Mouse (Mus musculus): ENCODE data around the gene Ctbp2. TPM values are rescaled to one million over a fixed set of nuclear protein-coding genes. Genes with fewer than 3 reads are reported as not detected.

The Ctbp2 gene
- 38.3 and 45.4 TPM in 2 replicates for total RNA-seq (2017)

DNA sequence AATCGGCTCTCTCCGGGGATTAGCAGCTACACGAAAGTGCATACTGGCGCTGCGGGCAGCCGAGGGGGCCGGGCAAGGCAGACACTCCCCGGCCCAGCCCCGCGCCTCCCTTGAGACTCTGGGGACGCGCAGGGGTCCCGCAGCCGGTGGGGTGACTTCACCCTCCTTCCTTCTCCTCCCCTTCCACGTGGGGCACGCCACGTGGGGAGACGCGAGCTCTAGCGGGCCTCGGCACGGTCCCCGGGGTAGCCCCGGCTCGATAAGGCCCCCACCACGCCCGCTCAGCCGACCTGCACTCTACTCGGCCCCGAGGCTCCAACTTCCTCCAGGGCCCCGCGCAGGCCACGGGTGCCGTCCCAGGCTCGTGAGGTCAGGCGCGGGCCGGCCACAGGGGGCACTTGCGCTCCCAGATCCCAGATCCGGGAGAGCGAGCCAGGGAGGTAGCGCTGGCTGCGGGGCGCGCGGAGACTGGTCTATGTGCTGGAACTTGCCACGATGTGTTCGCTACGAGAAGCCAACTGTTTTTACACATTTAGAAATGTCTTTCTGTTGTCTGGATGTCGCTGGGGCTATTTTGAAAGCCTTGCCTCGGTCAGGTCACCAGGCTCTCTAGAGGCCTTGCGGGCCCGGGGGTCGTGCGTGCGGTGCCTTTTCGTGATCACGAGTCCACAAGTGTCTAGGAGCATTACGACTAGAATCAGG lies at the start of gene Ctbp2:
Gene Ctbp2 (minus strand): TSS at position 356 of the 702 bp plus-strand sequence.
- ATAC-seq (replicated peaks in 1 of 2; ENCODE audit: insufficient read depth in 1 of 2, low FRiP score in 2 of 2, low TSS enrichment in 1 of 2, low read depth in 1 of 2, poor library complexity in 2 of 2, severe bottlenecking in 2 of 2) = peak; percentile 76 to 84

DNA sequence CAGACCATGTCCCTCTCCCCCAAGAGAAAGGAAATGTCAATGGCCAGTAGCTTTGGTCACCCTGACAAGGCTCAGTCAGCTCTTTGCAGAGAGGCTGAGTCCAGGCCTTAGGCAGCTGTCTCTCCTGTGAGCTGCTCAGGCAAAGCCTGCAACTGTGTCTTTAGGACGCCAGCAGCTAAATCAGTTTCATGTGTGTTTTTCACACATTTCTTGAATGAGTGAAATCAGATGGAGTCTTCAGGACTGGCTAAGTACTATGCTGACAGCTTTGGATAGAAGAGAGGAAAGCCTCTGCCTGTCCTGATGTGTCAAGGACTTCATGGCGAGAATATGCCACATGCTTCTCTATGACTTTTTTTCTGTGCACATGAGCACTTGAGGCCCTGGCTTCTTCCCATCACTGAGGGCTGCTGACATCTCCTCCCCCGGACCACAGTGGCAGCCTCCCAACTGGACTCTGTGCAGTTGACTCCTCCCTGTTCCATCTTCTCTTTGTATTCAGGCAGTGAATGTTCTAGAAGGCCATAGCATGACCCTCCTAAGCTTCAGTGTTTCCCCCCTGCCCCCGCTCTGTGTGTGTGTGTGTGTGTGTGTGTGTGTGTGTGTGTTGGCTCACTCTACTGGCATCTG lies 47.4 kb upstream of the Ctbp2 start:
- no peak for ATAC-seq (replicated peaks in 1 of 2; ENCODE audit: insufficient read depth in 1 of 2, low FRiP score in 2 of 2, low TSS enrichment in 1 of 2, low read depth in 1 of 2, poor library complexity in 2 of 2, severe bottlenecking in 2 of 2)

DNA sequence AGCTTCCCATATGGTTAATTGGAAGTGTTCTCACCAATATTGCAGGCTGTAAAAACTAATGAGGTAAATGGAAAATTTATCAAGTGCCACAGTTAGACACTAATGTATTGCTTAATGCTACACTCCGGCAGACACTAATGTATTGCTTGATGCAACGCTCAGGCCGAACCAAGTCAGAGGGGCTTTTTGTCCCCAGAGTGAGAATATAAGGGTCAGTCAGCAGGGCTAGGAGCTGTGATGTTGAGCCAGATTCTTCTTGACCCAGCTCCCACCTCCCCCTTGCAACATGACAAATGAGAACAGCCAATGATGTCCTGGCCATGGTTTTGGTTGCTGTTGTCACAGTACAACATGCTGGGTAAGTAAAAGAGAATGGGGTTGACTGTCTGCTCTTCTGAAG lies 44.8 kb upstream of the Ctbp2 start:
- ATAC-seq (replicated peaks in 1 of 2; ENCODE audit: insufficient read depth in 1 of 2, low FRiP score in 2 of 2, low TSS enrichment in 1 of 2, low read depth in 1 of 2, poor library complexity in 2 of 2, severe bottlenecking in 2 of 2) = no peak

DNA sequence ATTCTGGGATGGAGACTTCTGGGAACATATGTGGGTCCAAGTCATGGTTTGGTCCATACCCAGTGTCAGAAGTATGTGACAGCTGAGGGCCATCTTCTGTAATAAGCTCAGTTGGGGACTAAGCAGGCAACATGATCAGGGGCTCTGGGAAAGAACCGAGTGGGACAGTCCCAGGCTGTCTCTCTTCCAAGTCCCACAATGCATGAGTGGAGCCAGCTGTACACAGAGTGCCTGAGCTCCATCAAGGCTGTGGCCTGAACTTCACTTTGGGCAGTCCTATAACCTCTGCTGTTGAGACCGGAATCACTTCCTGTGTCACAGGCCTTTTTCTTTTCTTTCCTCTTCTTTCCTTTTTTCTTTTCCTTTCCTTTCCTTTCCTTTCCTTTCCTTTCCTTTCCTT lies 43.7 kb upstream of the Ctbp2 start:
- ATAC-seq (replicated peaks in 1 of 2; ENCODE audit: insufficient read depth in 1 of 2, low FRiP score in 2 of 2, low TSS enrichment in 1 of 2, low read depth in 1 of 2, poor library complexity in 2 of 2, severe bottlenecking in 2 of 2) = no peak

DNA sequence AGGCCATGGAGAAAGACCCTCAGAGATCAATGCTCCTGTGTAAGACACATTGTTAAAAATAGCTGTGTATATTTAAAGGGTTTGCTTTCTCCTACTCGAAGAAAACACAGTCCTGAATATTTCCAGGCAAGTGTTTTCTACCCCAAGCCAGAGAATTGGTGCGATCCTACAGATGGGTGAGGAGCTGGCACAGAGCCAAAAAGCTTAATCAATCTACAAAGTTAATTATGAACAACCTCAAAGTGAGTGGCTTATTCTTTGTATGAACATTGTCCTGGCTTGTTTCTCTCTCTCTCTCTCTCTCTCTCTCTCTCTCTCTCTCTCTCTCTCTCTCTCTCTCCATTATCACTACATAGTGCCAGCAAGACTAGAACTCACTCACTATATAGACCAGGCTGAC lies 40.6 kb upstream of the Ctbp2 start:
- ATAC-seq (replicated peaks in 1 of 2; ENCODE audit: insufficient read depth in 1 of 2, low FRiP score in 2 of 2, low TSS enrichment in 1 of 2, low read depth in 1 of 2, poor library complexity in 2 of 2, severe bottlenecking in 2 of 2) = no peak

DNA sequence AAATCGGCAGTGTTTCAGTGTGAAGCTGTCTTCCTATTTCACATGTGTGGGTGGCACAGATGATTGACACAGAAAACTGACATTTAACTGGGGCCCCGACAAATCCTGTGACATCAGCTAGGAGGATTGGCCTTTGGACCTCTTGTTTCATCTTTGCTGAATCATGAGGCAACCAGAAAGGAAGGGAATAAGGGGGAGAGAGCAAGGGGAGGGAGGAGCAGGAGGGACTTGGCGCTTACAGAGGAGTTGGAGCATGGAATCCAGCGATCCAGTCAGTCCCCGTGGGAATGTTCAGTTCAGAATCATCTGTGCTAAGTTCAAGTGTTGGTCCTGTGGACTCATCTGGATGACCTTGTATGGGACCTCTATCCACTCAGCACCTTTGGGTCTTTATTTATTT lies 38.9 kb upstream of the Ctbp2 start:
- no peak for ATAC-seq (replicated peaks in 1 of 2; ENCODE audit: insufficient read depth in 1 of 2, low FRiP score in 2 of 2, low TSS enrichment in 1 of 2, low read depth in 1 of 2, poor library complexity in 2 of 2, severe bottlenecking in 2 of 2)

DNA sequence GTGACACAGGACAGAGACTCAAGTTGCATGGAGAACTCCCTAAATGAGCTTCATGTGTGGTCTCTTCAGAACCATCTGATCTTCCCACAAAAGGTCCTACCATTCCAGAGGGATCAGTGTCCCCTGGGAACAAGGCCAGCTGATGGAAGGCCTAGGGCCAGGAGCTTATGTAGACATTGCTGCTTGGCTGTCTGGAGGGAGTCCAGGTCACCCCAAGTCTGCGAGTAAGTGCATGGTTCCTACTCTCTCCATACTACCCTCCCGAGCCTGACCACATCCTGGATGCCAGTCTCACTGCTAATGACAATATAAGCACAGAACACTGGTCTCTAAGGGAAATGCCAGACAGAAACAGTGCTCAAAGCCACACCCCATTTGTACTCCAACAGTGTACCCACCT lies 38.0 kb upstream of the Ctbp2 start:
- ATAC-seq (replicated peaks in 1 of 2; ENCODE audit: insufficient read depth in 1 of 2, low FRiP score in 2 of 2, low TSS enrichment in 1 of 2, low read depth in 1 of 2, poor library complexity in 2 of 2, severe bottlenecking in 2 of 2) = no peak

DNA sequence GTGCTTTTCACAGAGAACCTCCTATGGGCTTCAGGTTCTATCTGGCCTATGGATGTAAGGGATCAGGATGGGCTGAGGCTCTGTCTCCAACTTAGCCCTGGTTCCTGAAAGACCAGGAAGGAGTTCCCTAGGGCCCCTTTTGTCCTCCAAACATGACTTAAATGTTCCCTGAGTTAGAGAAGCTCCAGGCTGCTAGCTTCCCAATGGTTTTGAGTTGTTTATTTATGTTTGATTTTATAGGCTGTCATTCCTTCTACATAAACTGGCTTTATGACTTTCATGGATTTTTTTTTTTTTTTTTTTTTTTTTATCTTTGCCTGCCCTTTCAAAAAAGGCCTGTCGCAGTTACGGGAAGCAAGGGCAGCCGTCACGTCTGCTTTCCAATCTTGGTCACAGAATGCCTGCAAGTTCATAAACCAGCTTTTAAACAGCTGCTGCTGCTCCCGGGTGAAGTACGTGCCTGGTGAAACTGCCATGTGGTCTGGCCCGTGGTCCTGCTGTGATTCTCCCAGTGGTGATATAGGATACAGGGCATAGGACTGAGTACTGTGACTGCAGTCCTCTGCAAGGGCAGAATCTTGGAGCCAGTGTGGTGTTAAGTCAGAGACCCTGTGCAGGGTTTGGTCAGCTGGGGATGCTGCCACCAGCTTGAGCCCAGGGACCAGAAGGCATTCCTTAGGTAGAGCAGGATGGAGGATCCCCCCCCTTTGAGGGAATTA lies 37.4 kb upstream of the Ctbp2 start:
- ATAC-seq (replicated peaks in 1 of 2; ENCODE audit: insufficient read depth in 1 of 2, low FRiP score in 2 of 2, low TSS enrichment in 1 of 2, low read depth in 1 of 2, poor library complexity in 2 of 2, severe bottlenecking in 2 of 2) = no peak

DNA sequence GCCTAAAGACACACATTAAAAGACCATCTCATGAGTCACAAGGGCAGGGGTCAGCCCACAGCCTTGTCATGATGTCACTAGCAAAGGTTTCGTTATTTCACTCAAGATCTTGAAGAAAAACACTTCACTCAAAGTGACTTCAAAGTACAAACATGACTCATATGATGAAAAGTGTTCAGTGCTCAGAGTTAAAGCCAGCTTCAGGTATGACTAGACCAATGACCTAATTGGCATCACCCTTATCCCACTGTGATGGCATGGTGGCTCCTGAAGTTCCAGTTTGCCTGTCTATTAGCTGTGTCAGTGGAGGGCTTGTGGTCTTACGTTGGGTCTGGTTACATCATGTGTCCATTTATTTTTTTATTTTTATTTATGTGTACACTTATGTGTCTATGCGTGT lies 35.4 kb upstream of the Ctbp2 start:
- ATAC-seq (replicated peaks in 1 of 2; ENCODE audit: insufficient read depth in 1 of 2, low FRiP score in 2 of 2, low TSS enrichment in 1 of 2, low read depth in 1 of 2, poor library complexity in 2 of 2, severe bottlenecking in 2 of 2) = no peak

DNA sequence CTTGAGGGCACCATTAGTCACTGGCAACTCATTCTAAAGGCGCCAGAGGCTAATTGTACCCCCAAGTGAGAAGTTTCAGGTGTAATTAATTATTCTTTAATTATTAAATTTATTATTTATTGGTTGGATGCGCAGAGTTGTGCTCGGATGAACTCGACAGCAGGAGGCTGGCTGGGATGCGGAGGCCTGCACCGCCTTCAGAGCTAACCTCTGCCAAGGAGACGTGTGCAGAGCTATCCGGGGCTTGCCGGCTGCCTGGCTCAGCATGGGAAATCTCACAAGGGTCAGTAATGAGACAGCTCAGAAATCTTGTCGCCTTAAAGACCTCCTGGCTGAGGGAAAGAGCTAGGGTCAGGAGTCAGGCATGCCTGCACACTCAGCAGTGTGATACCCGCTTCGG lies 31.5 kb upstream of the Ctbp2 start:
- ATAC-seq (replicated peaks in 1 of 2; ENCODE audit: insufficient read depth in 1 of 2, low FRiP score in 2 of 2, low TSS enrichment in 1 of 2, low read depth in 1 of 2, poor library complexity in 2 of 2, severe bottlenecking in 2 of 2) = no peak

DNA sequence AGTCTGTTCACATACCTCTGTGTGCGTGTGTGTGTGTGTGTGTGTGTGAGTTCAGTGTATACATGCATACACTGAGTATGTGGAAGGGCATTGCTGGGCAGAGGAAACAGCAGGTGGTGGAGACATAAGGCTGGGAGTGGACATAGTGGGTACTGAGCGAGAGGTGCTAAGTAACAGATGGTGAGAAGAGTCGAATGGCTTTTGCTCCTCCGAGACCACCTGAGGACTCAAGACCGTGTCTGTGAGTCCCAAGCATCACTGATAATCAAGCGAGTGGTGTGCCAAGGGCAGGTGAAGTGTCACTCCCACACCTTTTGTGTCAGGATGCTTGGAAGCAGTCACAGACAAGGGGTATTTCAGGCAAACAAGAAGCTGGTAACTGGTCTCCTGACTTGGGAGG lies 30.7 kb upstream of the Ctbp2 start:
- no peak for ATAC-seq (replicated peaks in 1 of 2; ENCODE audit: insufficient read depth in 1 of 2, low FRiP score in 2 of 2, low TSS enrichment in 1 of 2, low read depth in 1 of 2, poor library complexity in 2 of 2, severe bottlenecking in 2 of 2)

DNA sequence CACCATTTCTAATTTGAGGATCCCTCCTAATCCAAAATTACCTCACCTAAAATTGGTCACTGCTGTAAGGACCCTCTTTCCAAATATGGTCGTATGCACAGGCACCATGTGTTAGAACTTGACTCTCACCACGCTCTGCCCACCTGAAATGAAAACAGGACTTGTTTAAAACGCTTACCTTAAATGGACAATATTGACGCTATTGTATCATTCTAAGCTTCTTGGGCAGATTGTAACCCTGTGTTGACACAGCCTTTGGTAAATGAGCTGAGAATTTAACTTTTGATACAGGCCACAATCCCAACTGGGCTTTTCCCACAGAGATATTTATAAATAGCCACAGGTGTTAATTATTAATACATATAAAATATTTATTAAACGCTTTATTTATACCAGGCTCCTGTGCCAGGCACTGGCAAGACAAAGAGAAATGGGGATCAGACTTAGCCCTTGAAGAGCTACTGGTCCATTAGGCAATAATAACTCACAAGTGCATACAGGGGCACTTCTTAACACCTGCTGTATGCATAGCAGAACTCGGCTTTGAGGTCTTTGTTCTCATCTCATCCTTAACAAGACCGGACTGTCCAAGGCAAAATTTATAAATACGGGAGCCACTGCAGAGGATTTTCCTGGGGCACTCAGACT lies 15.7 kb upstream of the Ctbp2 start:
- ATAC-seq (replicated peaks in 1 of 2; ENCODE audit: insufficient read depth in 1 of 2, low FRiP score in 2 of 2, low TSS enrichment in 1 of 2, low read depth in 1 of 2, poor library complexity in 2 of 2, severe bottlenecking in 2 of 2) = no peak

DNA sequence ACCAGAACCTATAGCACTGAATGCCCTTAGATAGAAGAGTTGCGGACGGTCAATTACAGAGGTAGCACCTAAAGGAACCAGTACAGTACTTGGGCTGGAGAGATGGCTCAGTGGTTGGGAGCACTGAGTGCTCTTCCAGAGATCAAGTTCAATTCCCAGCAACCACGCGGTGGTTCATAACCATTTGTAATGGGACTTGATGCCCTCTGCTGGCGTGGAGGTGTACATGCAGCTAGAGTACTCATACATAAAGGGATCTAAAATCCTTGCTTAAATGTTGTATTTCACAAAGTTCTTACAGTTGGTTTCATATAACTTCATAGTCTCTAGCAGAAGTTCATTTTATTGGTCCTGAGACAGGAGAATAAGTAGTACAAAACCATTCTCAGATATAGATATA lies 9.4 kb upstream of the Ctbp2 start:
- ATAC-seq (replicated peaks in 1 of 2; ENCODE audit: insufficient read depth in 1 of 2, low FRiP score in 2 of 2, low TSS enrichment in 1 of 2, low read depth in 1 of 2, poor library complexity in 2 of 2, severe bottlenecking in 2 of 2) = peak in 1 of 2 experiments; percentile 37; a peak in 1 of 4 replicates

DNA sequence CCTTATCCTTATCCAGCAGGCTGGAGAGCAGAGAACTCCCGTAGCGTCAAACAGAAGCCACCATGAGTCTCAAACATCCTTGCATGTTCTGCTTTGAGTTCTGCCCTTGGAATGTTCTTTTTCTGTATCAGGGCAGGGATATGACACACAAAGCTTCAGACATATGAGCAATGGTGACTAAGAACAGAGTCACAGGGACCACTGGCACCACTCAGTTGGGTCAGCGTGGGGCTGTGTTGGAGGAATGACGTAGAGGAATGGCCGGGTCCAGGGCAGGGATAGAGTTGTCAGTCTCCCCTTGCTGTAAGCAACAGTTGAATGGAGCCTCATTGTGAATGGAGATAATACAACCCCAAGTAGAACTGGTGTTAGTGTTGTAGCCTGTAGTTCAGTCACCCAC lies 8.5 kb upstream of the Ctbp2 start:
- no peak for ATAC-seq (replicated peaks in 1 of 2; ENCODE audit: insufficient read depth in 1 of 2, low FRiP score in 2 of 2, low TSS enrichment in 1 of 2, low read depth in 1 of 2, poor library complexity in 2 of 2, severe bottlenecking in 2 of 2)

DNA sequence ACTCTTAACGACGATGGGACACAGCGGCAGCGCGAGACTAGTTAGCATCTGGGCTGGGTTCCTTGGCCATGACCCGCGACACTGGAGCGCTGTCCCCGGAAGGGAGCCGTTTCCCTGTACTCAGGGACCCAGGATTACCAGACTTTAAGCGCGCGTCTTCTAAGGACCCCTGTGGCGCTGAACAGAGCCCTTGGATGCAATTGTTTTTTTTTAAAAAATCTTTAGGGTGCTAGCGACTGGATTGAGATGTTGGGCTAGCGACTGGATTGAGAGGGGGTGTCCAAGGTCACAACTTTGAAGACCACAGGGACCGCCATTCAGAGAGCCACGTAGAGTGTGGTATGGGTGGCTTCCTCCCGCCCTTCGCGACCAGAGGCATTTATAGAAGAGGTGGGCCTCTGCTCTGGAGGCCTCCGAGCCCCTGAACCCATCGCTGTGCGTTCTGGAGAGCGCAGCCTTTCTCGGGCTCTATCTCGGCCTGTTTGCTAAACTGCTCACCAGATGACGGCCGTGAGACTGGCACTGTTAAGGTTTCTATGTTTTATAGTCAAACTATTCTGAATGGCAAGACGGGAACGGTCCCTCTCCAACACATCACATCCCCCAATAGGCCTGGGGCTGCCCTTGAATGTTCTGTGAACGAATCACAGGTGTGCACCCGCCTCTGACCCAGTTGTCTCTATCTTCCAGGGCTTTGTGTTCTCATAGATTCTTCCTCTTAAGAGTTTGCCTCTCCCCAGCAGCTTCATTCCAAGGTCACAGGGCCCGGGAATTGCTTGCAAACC lies 739 bp upstream of the Ctbp2 start:
- ATAC-seq (replicated peaks in 1 of 2; ENCODE audit: insufficient read depth in 1 of 2, low FRiP score in 2 of 2, low TSS enrichment in 1 of 2, low read depth in 1 of 2, poor library complexity in 2 of 2, severe bottlenecking in 2 of 2) = 0 out of 4 replicates have a peak, but pooled peaks of 1 of the 2 experiments have one; percentile 1

DNA sequence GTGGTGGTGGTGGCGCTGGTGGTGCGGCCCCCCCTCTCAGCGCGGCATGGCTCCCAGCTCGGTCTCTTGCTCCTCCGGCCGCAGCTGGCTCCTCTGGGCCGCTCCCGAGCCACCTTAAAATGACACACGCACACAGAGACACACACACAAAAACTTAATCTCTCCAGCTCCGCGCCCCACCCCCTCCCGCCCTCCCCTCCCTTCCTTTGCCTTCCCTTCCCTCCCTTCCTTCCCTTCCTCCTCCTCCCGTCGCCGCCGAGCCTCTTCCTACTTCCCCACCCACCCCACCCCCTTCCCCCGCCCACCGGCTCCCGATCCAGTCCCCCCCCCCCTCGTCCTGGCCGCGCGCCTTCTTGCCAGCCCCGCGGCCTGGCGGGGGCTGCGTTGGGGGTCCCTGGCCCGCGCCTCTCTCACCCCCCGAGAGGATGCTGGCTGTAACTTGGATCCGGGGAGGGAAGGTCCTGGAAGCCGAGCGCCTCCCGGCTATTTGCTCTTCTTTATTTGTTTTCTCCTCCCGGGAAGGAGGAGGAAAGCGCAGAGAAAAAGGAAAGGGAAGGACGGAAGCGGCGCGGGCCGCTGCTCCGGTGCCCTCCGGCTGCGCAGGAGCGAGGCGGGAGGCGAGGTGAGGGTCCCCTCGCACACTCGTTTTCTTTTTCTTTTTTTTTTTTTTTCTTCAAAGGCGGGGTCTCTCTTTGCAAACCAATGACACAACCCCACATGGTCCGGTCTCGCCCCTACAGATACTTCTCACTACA lies 733 bp downstream of the Ctbp2 start, which contains the start of gene Fgfr2:
Gene Fgfr2 (minus strand): TSS at position 107 of the 755 bp plus-strand sequence.
- no peak for ATAC-seq (replicated peaks in 1 of 2; ENCODE audit: insufficient read depth in 1 of 2, low FRiP score in 2 of 2, low TSS enrichment in 1 of 2, low read depth in 1 of 2, poor library complexity in 2 of 2, severe bottlenecking in 2 of 2)

Measured in hematopoietic stem cell, adult 5-6 weeks (primary cell).